In genomic region chr12:75176691-75177645, GRCm38 (mm10) we compare ENCODE assay signal across 7 mouse cellular contexts. TPM values are rescaled to one million over a fixed set of nuclear protein-coding genes. Genes with fewer than 3 reads are reported as not detected.
A peak's percentile ranks its signal among the peaks of the same experiment; 100 is the strongest.
DNase-seq lines count a peak whose midpoint lies in the region; ATAC-seq lines count a peak whose summit lies in the region.

Gene Kcnh5 (minus strand): TSS chr12:75177332.

- peak; percentile 97 for ATAC-seq in midbrain, embryonic 13.5 days

- H3K36me3 ChIP-seq in midbrain, embryonic 13.5 days: no peaks in the 10 kb centered on the region

- peaks cover 16% of the 10 kb centered on the region for H3K4me1 ChIP-seq in midbrain, embryonic 13.5 days (replicated peaks)

- peak within 1 kb of the TSS; percentile 98 for H3K4me2 ChIP-seq in midbrain, embryonic 13.5 days (replicated peaks)

- DNase-seq in thymus, postnatal 14 days: peak; percentile 4
- DNase-seq in thymus, adult 18-20 months: no peak
- peak; percentile 48 to 64 for DNase-seq in cerebellum, postnatal 4 days (ENCODE audit: low spot score in 2 of 2)
- peak; percentile 45 for DNase-seq in gastrocnemius, postnatal 10 days
- DNase-seq in layer of hippocampus, adult 9-11 months: peak; percentile 55
- DNase-seq in testis, postnatal 14 days (ENCODE audit: low spot score): peak; percentile 6

- peak within 1 kb of the TSS; percentile 77 for H3K9ac ChIP-seq in midbrain, embryonic 13.5 days (replicated peaks)

- peak within 1 kb of the TSS; percentile 75 for H3K27ac ChIP-seq in midbrain, embryonic 13.5 days

- H3K27me3 ChIP-seq in midbrain, embryonic 13.5 days: peaks cover 19% of the 10 kb centered on the region; the same call in 1 of the 2 replicates

- peak within 1 kb of the TSS; percentile 74 for H3K4me3 ChIP-seq in midbrain, embryonic 13.5 days (replicated peaks)

- no peaks in the 10 kb centered on the region for H3K9me3 ChIP-seq in midbrain, embryonic 13.5 days

- WGBS in midbrain, embryonic 13.5 days: under 1% methylated on average over 52 of the region's 52 CpGs

RNA-seq across cellular contexts. Expression of gene Kcnh5, which starts in this region (rescaled TPM):
- total RNA-seq in gastrocnemius, postnatal 10 days (2021): under 1 TPM; 0.23 to 0.40 TPM
- 1.2 and 1.3 TPM in 2 replicates for polyA plus RNA-seq in midbrain, embryonic 13.5 days (2015; fragmentation: Nextera tagmentation; extraction: Ambion mirVana)

Comparison
In these comparisons a context has a peak if more than half of its experiments do, and no peak if none do; other contexts are left out.
1. DNase-seq: peak in thymus, postnatal 14 days (single experiment), cerebellum, postnatal 4 days (2 of 2), layer of hippocampus, adult 9-11 months (single experiment) and testis, postnatal 14 days (single experiment); none in thymus, adult 18-20 months (0 of 2).
2. Peak in DNase-seq in gastrocnemius, postnatal 10 days; RNA of the gene not detected or under 1 TPM.